Mouse (Mus musculus) forebrain, embryonic 10.5 days (tissue): ENCODE measurements at regions not wholly inside any gene's neighbourhood (a gene's known extent, or its start where the extent isn't known, plus 50 kb on each side); places are given as distances from the start of the nearest gene placed in this dataset.

ENCODE experiments used
- DNase-seq: peaks from one replicate; pipeline ENCODE4 v3.0.0-alpha.2; 2017; ENCODE audit warnings: low spot score; ENCODE audit errors: extremely low spot score
- H3K27ac ChIP-seq: fragments of 300-500 bp; sonication (generic); 2 replicates; pipeline ENCODE4 v1.5.1; 2016; ENCODE audit warnings: mild to moderate bottlenecking
- H3K27me3 ChIP-seq: fragments of 300-500 bp; sonication (generic); 2 replicates; pipeline ENCODE4 v1.6.1; 2016; ENCODE audit warnings: mild to moderate bottlenecking; ENCODE audit not compliant: poor library complexity, severe bottlenecking
- H3K36me3 ChIP-seq: fragments of 300-500 bp; sonication (generic); replicated peaks from 2 replicates; pipeline ENCODE4 v1.6.1; 2016; ENCODE audit warnings: mild to moderate bottlenecking, moderate library complexity
- H3K4me1 ChIP-seq: fragments of 300-500 bp; sonication (generic); 2 replicates; pipeline ENCODE4 v1.6.1; 2016
- H3K4me3 ChIP-seq: fragments of 300-500 bp; sonication (generic); 2 replicates; pipeline ENCODE4 v1.5.1; 2016; ENCODE audit warnings: mild to moderate bottlenecking, moderate library complexity
- H3K9me3 ChIP-seq: fragments of 300-500 bp; sonication (generic); 2 replicates; pipeline ENCODE4 v1.6.1; 2016; ENCODE audit warnings: mild to moderate bottlenecking, moderate library complexity
- WGBS: fragments of 180-500 bp; shearing (Covaris S2); methylation state at CpG from one replicate; pipeline ENCODE4 v1.1.7; 2016; 5-methylcytosine and 5-hydroxymethylcytosine counted together

GRCm38 (mm10) chr16:86945058-86945457 is 408.9 kb upstream of the N6amt1 start:
- H3K27me3 ChIP-seq, result no peaks in the 10 kb centered on the region
- no peak for DNase-seq
- no peak overlapping the region for H3K27ac ChIP-seq

DNA sequence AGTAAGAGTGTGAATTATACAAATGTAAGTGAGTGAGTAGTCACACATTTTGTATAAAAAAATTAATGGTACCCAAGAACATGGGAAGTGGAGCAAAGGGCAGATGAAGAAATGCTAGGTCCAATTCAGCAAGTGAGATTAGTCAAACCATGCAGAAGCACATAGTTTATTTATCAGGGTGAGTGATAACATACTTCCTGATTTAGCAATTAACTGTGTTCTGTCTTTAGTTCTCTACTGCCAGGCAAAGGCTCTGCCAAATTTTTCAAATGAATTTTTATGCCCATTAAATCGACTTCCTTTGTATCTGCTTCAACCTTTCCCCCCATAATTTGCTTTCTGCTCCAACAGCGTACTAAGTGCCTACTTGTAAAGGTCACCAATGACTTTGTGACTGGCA is 419.0 kb upstream of the N6amt1 start:
- Histone ChIP-seq H3K27me3 (no peaks in the 10 kb centered on the region), H3K9me3 (no peaks in the 10 kb centered on the region), H3K4me3 (no peak overlapping the region), H3K36me3 (no peaks in the 10 kb centered on the region), H3K27ac (no peak overlapping the region), H3K4me1 (no peaks in the 10 kb centered on the region)
- DNase-seq, result no peak
- 90% methylated on average over 2 of the region's 2 CpGs for WGBS

More at GRCm38 (mm10) chr16:86945058-86945457, 408.9 kb upstream of the N6amt1 start:
- H3K4me1 ChIP-seq, result no peaks in the 10 kb centered on the region
- H3K36me3 ChIP-seq, result no peaks in the 10 kb centered on the region
- no peaks in the 10 kb centered on the region for H3K9me3 ChIP-seq
- H3K4me3 ChIP-seq, result no peak overlapping the region

GRCm38 (mm10) chr16:86932765-86933164 is 421.2 kb upstream of the N6amt1 start:
- Histone ChIP-seq H3K27me3 (no peaks in the 10 kb centered on the region), H3K36me3 (no peaks in the 10 kb centered on the region), H3K9me3 (no peaks in the 10 kb centered on the region), H3K4me3 (no peak overlapping the region), H3K27ac (no peak overlapping the region), H3K4me1 (no peaks in the 10 kb centered on the region)
- WGBS, result 72% methylated on average over 3 of the region's 3 CpGs
- DNase-seq, result no peak

DNA sequence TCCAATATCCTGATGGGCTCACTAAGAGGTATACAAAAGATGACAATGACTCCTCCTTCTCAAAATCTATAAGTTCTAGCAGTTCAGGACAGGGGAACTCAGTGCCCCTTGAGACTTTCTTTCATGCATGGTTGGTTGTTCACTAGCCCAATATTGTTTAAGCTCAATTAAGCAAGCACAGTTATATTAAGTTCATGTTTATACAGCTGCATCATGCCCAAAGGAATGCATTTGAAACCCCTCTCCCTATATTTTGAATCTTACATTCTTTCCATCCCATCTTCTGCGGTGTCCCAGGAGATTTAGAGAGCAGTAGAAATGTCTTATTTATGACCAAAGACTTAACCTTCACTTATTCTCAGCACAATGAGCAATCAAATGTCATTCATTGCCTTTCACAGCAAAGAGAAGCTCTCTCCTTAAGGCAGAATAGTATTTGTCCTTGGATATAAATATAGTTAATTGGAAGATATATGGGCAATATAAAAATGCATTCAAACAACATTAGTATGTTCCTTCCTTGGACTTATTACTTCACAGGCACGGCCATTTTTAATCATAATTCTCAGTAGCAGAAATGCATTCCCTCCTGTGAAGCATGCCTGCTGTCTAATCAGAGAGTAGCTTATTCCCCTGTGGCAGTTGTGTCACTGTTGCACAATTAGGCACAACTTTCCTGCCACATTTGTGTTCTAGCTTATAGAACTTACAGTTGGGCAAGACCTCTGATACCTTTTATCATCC is 455.8 kb upstream of the N6amt1 start:
- no peaks in the 10 kb centered on the region for H3K9me3 ChIP-seq
- H3K4me3 ChIP-seq, result no peak overlapping the region
- H3K27me3 ChIP-seq, result no peaks in the 10 kb centered on the region
- no peak overlapping the region for H3K27ac ChIP-seq
- no peak for DNase-seq
- H3K36me3 ChIP-seq, result no peaks in the 10 kb centered on the region
- 0 out of 2 replicates have a peak, but pooled peaks cover 4% of the 10 kb centered on the region for H3K4me1 ChIP-seq
- 74% methylated on average over 2 of the region's 2 CpGs for WGBS

GRCm38 (mm10) chr16:86894982-86895381 is 459.0 kb upstream of the N6amt1 start:
- Histone ChIP-seq H3K4me3 (no peak overlapping the region), H3K27ac (no peak overlapping the region), H3K9me3 (no peaks in the 10 kb centered on the region), H3K36me3 (no peaks in the 10 kb centered on the region), H3K4me1 (0 out of 2 replicates have a peak, but pooled peaks cover 4% of the 10 kb centered on the region), H3K27me3 (no peaks in the 10 kb centered on the region)
- 88% methylated on average over 3 of the region's 3 CpGs for WGBS
- DNase-seq, result no peak

DNA sequence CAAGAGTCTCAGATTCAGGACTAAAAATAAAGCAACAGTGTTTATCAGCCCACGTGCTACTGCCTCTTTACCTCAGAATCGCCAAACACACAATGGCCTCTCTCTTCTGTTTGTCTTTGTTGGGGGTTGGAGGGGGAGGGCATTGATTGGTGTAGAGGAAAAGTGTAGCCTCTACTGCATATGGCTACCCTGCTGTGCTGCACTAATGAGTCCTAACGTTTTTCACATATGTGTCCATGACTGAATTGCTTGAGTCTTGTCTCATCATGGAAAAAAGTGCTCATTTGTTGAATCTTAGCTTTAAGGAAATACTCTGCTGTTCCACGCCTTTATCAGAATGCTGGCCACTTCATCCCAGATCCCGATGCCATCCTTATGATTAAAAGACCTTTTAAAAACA is 459.7 kb upstream of the N6amt1 start:
- Histone ChIP-seq H3K9me3 (no peaks in the 10 kb centered on the region), H3K4me1 (0 out of 2 replicates have a peak, but pooled peaks cover 4% of the 10 kb centered on the region), H3K27ac (no peak overlapping the region), H3K36me3 (no peaks in the 10 kb centered on the region), H3K4me3 (no peak overlapping the region), H3K27me3 (no peaks in the 10 kb centered on the region)
- 72% methylated on average over 5 of the region's 5 CpGs for WGBS
- no peak for DNase-seq

DNA sequence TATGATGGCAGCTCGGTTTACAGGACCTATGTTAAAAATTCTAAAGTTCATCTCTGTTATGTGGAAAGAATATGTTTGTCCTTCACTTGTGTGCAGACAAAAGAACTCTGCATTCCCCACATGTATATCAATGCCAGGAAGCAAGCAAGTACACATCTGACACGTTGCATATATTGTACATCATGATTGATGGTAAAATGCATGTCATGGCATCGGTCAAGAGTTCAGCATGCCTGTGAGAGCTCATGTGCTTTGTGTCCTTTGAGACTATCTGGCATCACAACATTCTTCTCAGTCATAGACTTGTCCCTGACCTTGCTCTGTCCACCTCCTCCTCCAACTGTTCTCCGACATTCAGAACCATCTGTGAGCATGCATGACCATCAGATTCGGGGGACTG is 465.6 kb upstream of the N6amt1 start:
- H3K27ac ChIP-seq, result no peak overlapping the region
- no peaks in the 10 kb centered on the region for H3K27me3 ChIP-seq
- WGBS, result 92% methylated on average over 5 of the region's 5 CpGs
- no peaks in the 10 kb centered on the region for H3K4me1 ChIP-seq
- H3K4me3 ChIP-seq, result no peak overlapping the region
- H3K36me3 ChIP-seq, result no peaks in the 10 kb centered on the region
- DNase-seq, result no peak
- no peaks in the 10 kb centered on the region for H3K9me3 ChIP-seq

DNA sequence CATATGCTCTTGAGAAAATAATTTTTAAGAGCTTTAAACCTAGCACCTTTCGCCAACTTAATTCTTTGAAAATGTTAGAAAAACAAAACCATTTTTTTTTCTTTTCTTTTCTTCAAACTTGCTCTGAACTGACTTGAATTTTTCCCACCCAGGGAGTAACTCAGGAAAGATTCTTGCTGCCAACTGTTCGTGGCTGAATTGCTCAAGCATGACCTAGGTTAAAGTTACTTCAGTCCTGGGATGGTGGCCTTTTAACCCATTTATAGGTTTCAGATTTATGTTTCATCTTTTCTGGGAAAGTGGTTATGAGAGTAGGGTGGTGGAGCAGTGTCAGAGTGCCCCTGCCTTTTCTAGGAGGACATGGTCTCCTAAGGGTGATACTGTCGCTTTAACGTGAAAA is 466.4 kb upstream of the N6amt1 start:
- 87% methylated on average over 4 of the region's 4 CpGs for WGBS
- no peaks in the 10 kb centered on the region for H3K36me3 ChIP-seq
- no peak overlapping the region for H3K27ac ChIP-seq
- no peak overlapping the region for H3K4me3 ChIP-seq
- H3K27me3 ChIP-seq, result no peaks in the 10 kb centered on the region
- H3K9me3 ChIP-seq, result no peaks in the 10 kb centered on the region
- H3K4me1 ChIP-seq, result no peaks in the 10 kb centered on the region
- DNase-seq, result no peak

GRCm38 (mm10) chr16:86883862-86884261 is 470.1 kb upstream of the N6amt1 start:
- WGBS, result 87% methylated on average over 7 of the region's 7 CpGs
- DNase-seq, result no peak
- no peak overlapping the region for H3K4me3 ChIP-seq

DNA sequence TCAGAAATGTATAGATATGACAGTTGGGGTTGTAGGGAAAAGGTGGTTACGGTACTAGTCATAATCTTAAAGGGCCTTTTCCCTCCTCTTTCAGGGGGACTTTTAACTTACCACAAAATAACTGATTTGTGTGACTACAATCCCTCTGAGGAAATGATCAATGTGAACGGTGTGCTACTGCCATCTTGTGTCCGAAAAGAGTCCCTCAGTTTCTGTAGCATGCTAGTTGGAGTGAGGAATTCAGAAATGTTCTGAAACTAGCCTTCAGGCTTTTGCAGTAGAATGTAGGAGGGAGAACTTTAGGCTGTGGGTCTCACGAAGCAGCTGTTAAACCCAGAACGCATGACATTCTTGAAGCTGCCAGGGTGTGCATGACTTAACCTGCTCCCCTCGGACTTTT is 471.5 kb upstream of the N6amt1 start:
- Histone ChIP-seq H3K27me3 (no peaks in the 10 kb centered on the region), H3K9me3 (no peaks in the 10 kb centered on the region), H3K4me3 (no peak overlapping the region), H3K36me3 (no peaks in the 10 kb centered on the region), H3K27ac (no peak overlapping the region), H3K4me1 (no peaks in the 10 kb centered on the region)
- WGBS, result 38% methylated on average over 6 of the region's 6 CpGs
- DNase-seq, result peak; percentile 36

More at GRCm38 (mm10) chr16:86883862-86884261, 470.1 kb upstream of the N6amt1 start:
- no peak overlapping the region for H3K27ac ChIP-seq
- H3K4me1 ChIP-seq, result no peaks in the 10 kb centered on the region
- no peaks in the 10 kb centered on the region for H3K36me3 ChIP-seq
- no peaks in the 10 kb centered on the region for H3K27me3 ChIP-seq
- no peaks in the 10 kb centered on the region for H3K9me3 ChIP-seq

DNA sequence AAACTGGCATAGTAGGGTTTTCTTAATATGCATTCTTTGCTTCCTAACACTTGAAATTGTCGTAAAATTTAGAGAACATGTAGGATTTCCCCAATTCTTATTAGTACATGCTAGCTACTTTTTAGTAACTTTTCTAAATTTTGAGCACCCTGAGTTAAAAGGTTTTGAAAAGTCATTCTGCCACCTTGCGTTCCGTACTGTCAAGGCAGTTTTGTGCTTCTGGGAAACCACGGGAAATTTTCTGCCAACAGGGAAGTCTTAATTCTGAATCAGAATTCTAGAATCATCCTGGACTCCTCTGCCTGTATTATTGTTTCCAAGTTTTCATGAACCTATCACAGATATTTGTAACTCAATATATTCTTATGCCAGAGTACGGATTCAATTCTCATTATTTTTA is 472.4 kb upstream of the N6amt1 start:
- DNase-seq, result no peak
- Histone ChIP-seq H3K27ac (no peak overlapping the region), H3K36me3 (no peaks in the 10 kb centered on the region), H3K27me3 (no peaks in the 10 kb centered on the region), H3K9me3 (no peaks in the 10 kb centered on the region), H3K4me1 (no peaks in the 10 kb centered on the region), H3K4me3 (no peak overlapping the region)
- WGBS, result 90% methylated on average over 5 of the region's 5 CpGs

GRCm38 (mm10) chr16:86860828-86861227 is 493.2 kb upstream of the N6amt1 start:
- WGBS, result 96% methylated on average over 2 of the region's 2 CpGs

DNA sequence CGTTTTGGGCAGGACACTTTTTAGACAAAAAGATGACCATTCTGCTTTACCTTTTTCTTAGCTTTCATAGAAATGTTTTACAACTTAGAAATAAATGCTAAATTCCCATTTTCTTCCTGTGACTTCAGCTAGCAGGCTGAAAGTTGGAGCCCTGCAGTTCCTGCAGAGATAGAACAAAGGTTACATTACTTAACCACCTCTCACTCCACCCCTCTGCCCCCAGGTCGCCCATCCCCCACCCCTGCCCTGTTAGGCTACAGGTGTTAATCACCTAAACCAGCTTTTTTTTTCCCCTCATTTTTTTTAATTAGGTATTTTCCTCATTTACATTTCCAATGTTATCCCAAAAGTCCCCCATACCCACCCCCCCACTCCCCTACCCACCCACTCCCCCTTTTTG is 498.1 kb upstream of the N6amt1 start:
- 64% methylated on average over 2 of the region's 2 CpGs for WGBS
- H3K9me3 ChIP-seq, result no peaks in the 10 kb centered on the region
- no peaks in the 10 kb centered on the region for H3K4me1 ChIP-seq
- no peaks in the 10 kb centered on the region for H3K27me3 ChIP-seq
- DNase-seq, result no peak
- no peak overlapping the region for H3K27ac ChIP-seq
- H3K4me3 ChIP-seq, result no peak overlapping the region
- H3K36me3 ChIP-seq, result no peaks in the 10 kb centered on the region

More at GRCm38 (mm10) chr16:86860828-86861227, 493.2 kb upstream of the N6amt1 start:
- Histone ChIP-seq H3K27ac (no peak overlapping the region), H3K4me3 (no peak overlapping the region), H3K27me3 (no peaks in the 10 kb centered on the region), H3K9me3 (no peaks in the 10 kb centered on the region), H3K4me1 (no peaks in the 10 kb centered on the region), H3K36me3 (no peaks in the 10 kb centered on the region)
- no peak for DNase-seq

- Histone ChIP-seq H3K4me3 (no peak overlapping the region), H3K36me3 (no peaks in the 10 kb centered on the region), H3K4me1 (no peaks in the 10 kb centered on the region), H3K27ac (no peak overlapping the region), H3K9me3 (no peaks in the 10 kb centered on the region), H3K27me3 (no peaks in the 10 kb centered on the region)
- WGBS, result 82% methylated on average over 4 of the region's 4 CpGs
- no peak for DNase-seq
These were observed 498.7 kb upstream of the N6amt1 start for GRCm38 (mm10) chr16:86855312-86855711.
